Mouse (Mus musculus): ENCODE measurements at regions not wholly inside any gene's neighbourhood (a gene's known extent, or its start where the extent isn't known, plus 50 kb on each side); places are given as distances from the start of the nearest gene placed in this dataset.

- no peaks in the 10 kb centered on the region for H3K27me3 ChIP-seq (ENCODE audit: control insufficient read depth in 1 of 2, insufficient read depth in 2 of 2, low read length in 2 of 2)
- TF ChIP-seq CHD1 (IDR thresholded peaks at IDR 0.05; ENCODE audit: low read depth, low read length) (no peak), ZKSCAN1 (IDR thresholded peaks at IDR 0.05; ENCODE audit: low read depth, low read length) (no peak), TBP (IDR thresholded peaks at IDR 0.05; ENCODE audit: low read depth, low read length) (no peak), MYB (IDR thresholded peaks at IDR 0.05; ENCODE audit: low read depth, low read length) (no peak), MEF2A (IDR thresholded peaks at IDR 0.05; ENCODE audit: extremely low read depth, insufficient replicate concordance, low read depth, low read length, poor library complexity, severe bottlenecking) (no peak), NRF1 (IDR thresholded peaks at IDR 0.05; ENCODE audit: insufficient read depth, low read depth, low read length, poor library complexity, severe bottlenecking) (no peak), HCFC1 (IDR thresholded peaks at IDR 0.05; ENCODE audit: low read depth, low read length) (no peak), RCOR1 (IDR thresholded peaks at IDR 0.05; ENCODE audit: low read depth, low read length) (no peak), POLR2A (IDR thresholded peaks at IDR 0.05; ENCODE audit: control insufficient read depth in 1 of 2, insufficient read depth in 1 of 2, low read depth in 1 of 2, low read length in 2 of 2, poor library complexity in 1 of 2) (no peak), CTCF (IDR thresholded peaks at IDR 0.05 in 2 of 3, conservative IDR thresholded peaks at IDR 0.05 in 1 of 3; ENCODE audit: control insufficient read depth in 1 of 3, insufficient read depth in 1 of 3, low read depth in 2 of 3, low read length in 3 of 3, poor library complexity in 1 of 3, severe bottlenecking in 1 of 3) (no peak)
- no peaks in the 10 kb centered on the region for H3K4me1 ChIP-seq (ENCODE audit: control insufficient read depth in 1 of 2, insufficient read depth in 2 of 2, low read length in 2 of 2)
- DNase-seq (ENCODE audit: low read depth, low spot score), result no peak
- H3K27ac ChIP-seq (ENCODE audit: control insufficient read depth, low read depth, low read length), result no peak overlapping the region
- no peaks in the 10 kb centered on the region for H3K36me3 ChIP-seq (ENCODE audit: control insufficient read depth in 1 of 2, insufficient read depth in 2 of 2, low read length in 2 of 2)
- no peak overlapping the region for H3K9ac ChIP-seq (ENCODE audit: control insufficient read depth, low read depth, low read length, poor library complexity, severe bottlenecking)
- H3K9me3 ChIP-seq (replicated peaks; ENCODE audit: insufficient read depth, low read length), result no peaks in the 10 kb centered on the region
- H3K79me2 ChIP-seq (ENCODE audit: control insufficient read depth, insufficient read depth, low read length, poor library complexity), result no peaks in the 10 kb centered on the region
- H3K4me3 ChIP-seq (ENCODE audit: control insufficient read depth in 1 of 2, insufficient read depth in 1 of 2, low read depth in 2 of 2, low read length in 2 of 2), result no peak overlapping the region
These were observed 70.9 kb upstream of the A26c2 start for GRCm38 (mm10) chr7:62894337-62894736.

- H3K27me3 ChIP-seq (ENCODE audit: control insufficient read depth in 1 of 2, insufficient read depth in 2 of 2, low read length in 2 of 2), result no peaks in the 10 kb centered on the region
- H3K27ac ChIP-seq (ENCODE audit: control insufficient read depth, low read depth, low read length), result no peak overlapping the region
- no peaks in the 10 kb centered on the region for H3K9me3 ChIP-seq (replicated peaks; ENCODE audit: insufficient read depth, low read length)
- TF ChIP-seq CHD2 (IDR thresholded peaks at IDR 0.05; ENCODE audit: low read length) (no peak), SMC3 (IDR thresholded peaks at IDR 0.05; ENCODE audit: low read depth, low read length) (peak; percentile 41), ETS1 (IDR thresholded peaks at IDR 0.05; ENCODE audit: low read depth, low read length) (no peak), NRF1 (IDR thresholded peaks at IDR 0.05; ENCODE audit: insufficient read depth, low read depth, low read length, poor library complexity, severe bottlenecking) (no peak), BHLHE40 (IDR thresholded peaks at IDR 0.05; ENCODE audit: borderline replicate concordance, low read depth, low read length) (no peak), ZNF384 (IDR thresholded peaks at IDR 0.05; ENCODE audit: low read depth, low read length) (peak; percentile 85), ZMIZ1 (IDR thresholded peaks at IDR 0.05; ENCODE audit: low read depth, low read length) (no peak), CTCF (IDR thresholded peaks at IDR 0.05 in 2 of 3, conservative IDR thresholded peaks at IDR 0.05 in 1 of 3; ENCODE audit: control insufficient read depth in 1 of 3, insufficient read depth in 1 of 3, low read depth in 2 of 3, low read length in 3 of 3, poor library complexity in 1 of 3, severe bottlenecking in 1 of 3) (peak in 2 of 3 experiments; percentile 28 to 61; a peak in 4 of 6 replicates), JUND (IDR thresholded peaks at IDR 0.05; ENCODE audit: low read depth, low read length) (no peak), RAD21 (IDR thresholded peaks at IDR 0.05; ENCODE audit: low read depth, low read length) (peak; percentile 33), GATA1 (IDR thresholded peaks at IDR 0.05; ENCODE audit: low read depth, low read length) (no peak), ZC3H11A (IDR thresholded peaks at IDR 0.05; ENCODE audit: low read depth, low read length) (0 out of 2 replicates have a peak, but pooled peaks have one; percentile 9), MAZ (IDR thresholded peaks at IDR 0.05; ENCODE audit: low read depth, low read length) (no peak), UBTF (IDR thresholded peaks at IDR 0.05; ENCODE audit: borderline replicate concordance, insufficient read depth, low read depth, low read length) (no peak), ELF1 (IDR thresholded peaks at IDR 0.05; ENCODE audit: low read depth, low read length) (no peak), TAL1 (IDR thresholded peaks at IDR 0.05; ENCODE audit: low read length) (no peak)
- H3K4me3 ChIP-seq (ENCODE audit: control insufficient read depth in 1 of 2, insufficient read depth in 1 of 2, low read depth in 2 of 2, low read length in 2 of 2), result no peak overlapping the region
- peak; percentile 72 for DNase-seq (ENCODE audit: low read depth, low spot score)
- no peaks in the 10 kb centered on the region for H3K4me1 ChIP-seq (ENCODE audit: control insufficient read depth in 1 of 2, insufficient read depth in 2 of 2, low read length in 2 of 2)
- no peaks in the 10 kb centered on the region for H3K36me3 ChIP-seq (ENCODE audit: control insufficient read depth in 1 of 2, insufficient read depth in 2 of 2, low read length in 2 of 2)
- no peaks in the 10 kb centered on the region for H3K79me2 ChIP-seq (ENCODE audit: control insufficient read depth, insufficient read depth, low read length, poor library complexity)
- H3K9ac ChIP-seq (ENCODE audit: control insufficient read depth, low read depth, low read length, poor library complexity, severe bottlenecking), result no peak overlapping the region
These were observed 53.6 kb upstream of the A26c2 start for GRCm38 (mm10) chr7:62877033-62877432.
